Mouse (Mus musculus) embryonic fibroblast, embryonic 13.5 days (primary cell): ENCODE data around the gene Shh. TPM values are rescaled to one million over a fixed set of nuclear protein-coding genes. Genes with fewer than 3 reads are reported as not detected.

Experiments
- H3K27ac ChIP-seq: 2 replicates; pipeline ENCODE4 v1.5.1; 2012; ENCODE audit warnings: low read length, control low read depth, inconsistent platforms; ENCODE audit not compliant: insufficient read depth
- H3K4me1 ChIP-seq: 2 replicates; pipeline ENCODE4 v1.6.1; 2011; ENCODE audit warnings: low read length; ENCODE audit not compliant: control insufficient read depth, insufficient read depth
- H3K4me3 ChIP-seq: 2 replicates; pipeline ENCODE4 v1.5.1; 2011; ENCODE audit warnings: mild to moderate bottlenecking, control low read depth, low read length; ENCODE audit not compliant: insufficient read depth
- CTCF ChIP-seq: IDR thresholded peaks from 2 replicates; pipeline ENCODE4 v1.5.1; 2011; ENCODE audit warnings: mild to moderate bottlenecking, control low read depth, low read length, moderate library complexity, borderline replicate concordance; ENCODE audit not compliant: insufficient read depth
- POLR2A ChIP-seq: IDR thresholded peaks from 2 replicates; pipeline ENCODE4 v1.6.1; 2011; ENCODE audit warnings: low read depth, mild to moderate bottlenecking, control low read depth, low read length, moderate library complexity
- polyA plus RNA-seq: library from polyadenylated mRNA; stranded (reverse); fragments of >200 nt; gene quantifications from 2 replicates; pipeline ENCODE4 v1.2.4, GENCODE M21; 2011; ENCODE audit warnings: low read depth; ENCODE audit not compliant: missing spikeins, insufficient read length

The Shh gene
- polyA plus RNA-seq, 1 experiment = not detected

DNA sequence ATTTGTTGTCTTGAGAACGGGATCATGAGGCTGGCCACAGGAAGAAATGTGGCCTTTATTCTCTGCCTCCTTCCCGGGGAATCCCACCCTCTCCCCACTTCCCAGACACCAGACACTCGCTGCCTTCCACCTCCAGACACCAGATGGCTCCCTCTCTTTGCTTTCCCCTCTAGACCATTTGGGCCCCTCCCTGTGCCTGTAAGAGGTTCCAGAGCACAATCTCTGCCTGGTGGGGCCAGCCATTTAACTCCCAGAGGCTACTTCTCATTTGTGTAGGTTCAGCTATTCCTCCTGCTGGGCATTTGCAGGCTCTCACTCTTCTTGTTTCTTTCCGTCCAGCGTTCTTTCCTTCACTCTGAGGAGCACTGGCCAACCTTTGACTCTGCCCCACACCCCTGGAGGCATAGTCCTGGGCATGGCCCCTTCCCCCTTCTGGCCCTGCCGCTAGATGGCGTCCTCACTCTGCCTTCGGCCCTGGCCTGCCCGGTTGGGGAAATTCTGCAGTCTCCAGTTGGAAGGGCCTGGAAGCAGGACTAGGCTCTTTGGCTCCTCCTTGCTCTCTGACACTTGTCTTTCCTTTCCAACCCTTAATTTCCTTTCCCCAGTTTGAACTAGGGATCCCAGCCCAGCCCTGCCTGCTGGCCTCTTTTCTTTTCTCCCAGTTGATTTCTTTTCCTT lies 2.6 kb upstream of the Shh start:
- H3K4me1 ChIP-seq = no peaks in the 10 kb centered on the region
- H3K27ac ChIP-seq = no peak overlapping the region
- TF ChIP-seq POLR2A = no peak
- peak; percentile 31; the same call in 1 of the 2 replicates for TF ChIP-seq CTCF
- H3K4me3 ChIP-seq = no peak overlapping the region

DNA sequence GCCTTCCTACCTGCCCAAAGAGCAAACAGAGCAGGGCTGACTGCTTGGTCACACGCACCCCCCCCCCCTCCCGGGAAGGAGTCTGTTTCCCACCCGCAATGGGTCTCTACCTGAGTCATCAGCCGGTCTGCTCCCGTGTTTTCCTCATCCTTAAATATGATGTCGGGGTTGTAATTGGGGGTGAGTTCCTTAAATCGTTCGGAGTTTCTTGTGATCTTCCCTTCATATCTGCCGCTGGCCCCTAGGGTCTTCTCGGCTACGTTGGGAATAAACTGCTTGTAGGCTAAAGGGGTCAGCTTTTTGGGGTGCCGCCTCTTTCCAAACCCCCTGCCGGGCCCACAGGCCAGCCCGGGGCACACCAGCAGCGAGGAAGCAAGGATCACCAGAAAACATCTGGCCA lies 705 bp downstream of the Shh start:
- no peak overlapping the region for H3K27ac ChIP-seq
- no peak overlapping the region for H3K4me3 ChIP-seq

DNA sequence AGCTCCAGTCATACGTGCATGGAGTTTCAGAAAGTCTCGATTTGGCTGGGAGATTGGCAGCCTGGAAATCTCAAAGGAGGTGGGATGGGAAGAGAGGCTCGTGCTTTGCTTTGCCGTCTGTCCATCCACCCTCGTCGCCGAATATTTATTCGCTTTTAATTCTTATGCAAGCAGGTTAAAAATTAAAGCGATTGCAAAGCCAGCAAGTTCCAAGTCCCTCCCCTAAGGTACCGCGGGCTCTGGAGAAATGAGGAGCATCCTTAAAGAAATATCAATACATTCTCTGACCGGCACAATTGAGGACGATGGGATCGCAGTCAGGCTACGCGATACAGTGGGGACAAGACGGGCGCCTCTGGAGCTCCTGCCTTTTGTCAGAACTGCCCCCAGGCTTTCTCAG lies 1.5 kb downstream of the Shh start:
- H3K4me3 ChIP-seq = no peak overlapping the region
- TF ChIP-seq CTCF (no peak), POLR2A (no peak)
- H3K4me1 ChIP-seq = no peaks in the 10 kb centered on the region
- H3K27ac ChIP-seq = no peak overlapping the region

More for the DNA sequence above, 705 bp downstream of the Shh start:
- no peaks in the 10 kb centered on the region for H3K4me1 ChIP-seq
- no peak for TF ChIP-seq POLR2A
- TF ChIP-seq CTCF = no peak

DNA sequence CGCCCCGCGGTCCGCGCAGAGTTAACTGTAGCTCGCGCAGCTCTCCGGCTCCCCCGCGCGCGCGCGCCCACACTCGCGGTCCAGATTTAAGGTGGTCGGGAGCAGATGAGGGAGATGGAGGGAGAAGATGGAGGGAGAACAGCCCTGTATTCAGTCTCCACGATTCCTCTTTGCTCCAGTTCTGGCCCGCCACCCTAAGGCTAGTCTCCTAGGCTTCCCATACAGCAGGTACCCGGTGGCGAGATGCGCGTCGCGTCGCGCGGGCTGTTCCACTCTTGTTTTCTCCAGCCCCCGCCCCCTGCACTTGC lies 2.0 kb downstream of the Shh start:
- H3K27ac ChIP-seq = no peak overlapping the region
- H3K4me3 ChIP-seq = no peak overlapping the region
- TF ChIP-seq POLR2A (no peak), CTCF (no peak)
- H3K4me1 ChIP-seq = no peaks in the 10 kb centered on the region

DNA sequence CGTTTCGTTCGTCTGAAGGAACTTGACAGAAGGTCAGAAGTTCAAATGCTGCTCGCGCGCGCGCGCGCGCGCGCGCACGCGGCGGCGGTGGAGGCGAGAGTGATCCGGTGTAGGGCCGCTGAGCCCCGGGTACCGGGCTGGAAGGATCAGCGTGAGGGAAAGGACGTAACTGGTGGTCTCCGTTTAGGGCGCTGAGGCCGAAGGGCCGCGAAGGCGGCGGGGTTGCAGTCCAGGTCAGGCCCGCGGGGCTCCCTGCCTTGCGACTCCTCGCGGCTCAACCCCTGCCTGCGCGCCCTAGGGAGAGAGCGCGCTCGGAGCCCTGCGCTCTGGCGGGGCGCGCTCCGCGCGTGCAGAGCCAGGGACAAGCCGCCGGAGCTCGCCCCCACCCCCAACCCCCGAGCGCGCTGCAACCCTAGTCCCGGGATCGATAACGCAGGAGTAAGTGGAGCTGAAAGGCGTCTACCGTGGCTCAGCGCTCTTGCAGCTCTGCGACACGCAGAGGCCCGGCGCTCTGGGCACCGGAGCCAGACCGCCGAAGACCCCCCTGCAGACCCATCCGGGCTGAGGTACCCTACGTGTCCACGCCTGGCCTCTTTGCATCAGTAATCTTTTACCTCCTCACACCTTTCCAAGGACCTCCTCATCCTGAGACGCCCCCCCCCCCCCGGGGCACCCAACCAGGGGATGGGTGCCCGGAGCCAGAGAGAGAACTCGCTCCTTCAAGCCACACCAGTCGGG lies 2.5 kb downstream of the Shh start:
- peak overlapping the region; percentile 13; the same call in 1 of the 2 replicates for H3K4me3 ChIP-seq
- no peaks in the 10 kb centered on the region for H3K4me1 ChIP-seq
- no peak for TF ChIP-seq POLR2A
- TF ChIP-seq CTCF = no peak
- no peak overlapping the region for H3K27ac ChIP-seq

- Histone ChIP-seq H3K4me1 (no peaks in the 10 kb centered on the region), H3K27ac (no peak overlapping the region), H3K4me3 (no peak overlapping the region)
- TF ChIP-seq CTCF (no peak), POLR2A (no peak)
Observed at GRCm38 (mm10) chr5:28463656-28464055, 3.4 kb downstream of the Shh start.

GRCm38 (mm10) chr5:28462741-28463590 lies 4.1 kb downstream of the Shh start:
- H3K4me1 ChIP-seq = no peaks in the 10 kb centered on the region
- TF ChIP-seq CTCF (no peak), POLR2A (no peak)
- H3K4me3 ChIP-seq = no peak overlapping the region
- H3K27ac ChIP-seq = no peak overlapping the region

- Histone ChIP-seq H3K4me3 (no peak overlapping the region), H3K4me1 (no peaks in the 10 kb centered on the region), H3K27ac (no peak overlapping the region)
- no peak for TF ChIP-seq CTCF
- no peak for TF ChIP-seq POLR2A
Observed at GRCm38 (mm10) chr5:28461376-28461775, 5.7 kb downstream of the Shh start.

DNA sequence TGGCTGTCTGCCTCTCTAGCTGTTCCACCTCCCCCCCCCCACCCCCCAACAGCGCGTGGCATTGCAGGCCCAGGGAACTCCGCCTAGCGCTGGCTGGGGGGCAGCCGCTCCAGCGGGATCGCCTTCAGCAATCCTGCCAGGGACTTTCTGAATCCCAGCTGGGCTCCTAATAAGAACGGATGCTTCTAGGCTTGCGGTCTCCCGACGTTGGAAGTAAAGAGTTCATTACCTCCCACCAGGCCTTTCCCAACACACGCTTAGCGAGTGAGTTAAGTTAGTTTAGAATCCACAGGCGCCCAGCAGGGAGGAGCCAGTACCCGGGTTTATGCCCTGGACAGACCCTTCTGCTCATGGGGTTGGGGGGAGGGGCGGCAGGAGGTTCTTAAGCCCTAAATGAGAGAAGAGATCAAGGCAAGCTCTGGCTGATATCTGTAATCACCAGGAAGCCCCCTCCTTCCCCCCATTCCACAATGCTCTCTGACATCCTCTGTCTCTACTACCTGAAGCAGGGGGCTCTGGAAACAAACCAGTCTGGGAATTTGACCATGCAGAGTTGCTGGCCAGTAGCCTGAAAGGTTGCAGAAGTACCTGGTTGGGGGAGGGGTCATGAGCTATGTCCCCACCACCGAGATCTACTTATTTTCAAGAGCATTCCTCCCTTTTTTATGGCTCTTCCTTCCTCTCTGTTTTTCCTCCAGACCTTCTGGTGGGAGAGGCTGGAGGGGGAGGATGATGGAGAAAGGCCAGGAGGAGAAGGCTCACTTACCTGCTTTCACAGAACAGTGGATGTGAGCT lies 6.3 kb downstream of the Shh start:
- Histone ChIP-seq H3K4me1 (no peaks in the 10 kb centered on the region), H3K27ac (no peak overlapping the region), H3K4me3 (no peak overlapping the region)
- TF ChIP-seq POLR2A = no peak
- no peak for TF ChIP-seq CTCF
